Mouse (Mus musculus) central nervous system, embryonic 18 days (tissue): ENCODE results near the gene Carnmt1. TPM values are rescaled to one million over a fixed set of nuclear protein-coding genes. Genes with fewer than 3 reads are reported as not detected.

Source experiments
- polyA plus RNA-seq: library from polyadenylated mRNA; depleted of rRNA; stranded (reverse); fragments of >200 nt; gene quantifications from 2 replicates; pipeline ENCODE4 v1.2.3, GENCODE M21; 2012; rRNA removed

The Carnmt1 gene
- 7.8 and 10.2 TPM in 2 replicates for polyA plus RNA-seq

GRCm38 (mm10) chr19:18670608-18671007 is at the start of gene Carnmt1:
Carnmt1 (plus strand) TSS chr19:18670764.

GRCm38 (mm10) chr19:18631644-18632219 is 38.8 kb upstream of the Carnmt1 start, which contains the start of the genes Ostf1 and Nmrk1:
Ostf1 (minus strand) TSS chr19:18631823.
Nmrk1 (plus strand) TSS chr19:18631950.

GRCm38 (mm10) chr19:18712866-18713300 is 42.3 kb downstream of the Carnmt1 start, which contains the start of gene D030056L22Rik:
D030056L22Rik (plus strand) TSS chr19:18713193.

GRCm38 (mm10) chr19:18749598-18750339 is 79.2 kb downstream of the Carnmt1 start, which contains the start of gene Trpm6:
Trpm6 (plus strand) TSS chr19:18749983.

Other genes with a start within 250 kb of the Carnmt1 start
- gene Ostf1, start 38.9 kb upstream of the Carnmt1 start, polyA plus RNA-seq, result 23.2 and 25.3 TPM in 2 replicates
- gene Nmrk1, start 38.8 kb upstream of the Carnmt1 start, polyA plus RNA-seq, result 4.6 and 6.0 TPM in 2 replicates
- gene D030056L22Rik, start 42.4 kb downstream of the Carnmt1 start, polyA plus RNA-seq, result 41.2 and 46.6 TPM in 2 replicates
- gene Trpm6, start 79.2 kb downstream of the Carnmt1 start, polyA plus RNA-seq, result 0.35 and 0.37 TPM in 2 replicates